Mouse (Mus musculus) adrenal gland, adult (tissue): ENCODE results near the gene Trip12.

Source experiments
- DNase-seq, 2 experiments: peaks; one replicate each; pipeline ENCODE4 v3.0.0; 2022 to 2023; ENCODE audit warnings: low spot score in 1 of 2; ENCODE audit not compliant: inconsistent age in 2 of 2

Gene Trip12

GRCm38 (mm10) chr1:84840018-84840664, at the start of gene Trip12:
Gene Trip12 (minus strand): TSS chr1:84840516.
- no peak for DNase-seq

- no peak for DNase-seq
These were observed 49.7 kb upstream of the Trip12 start for GRCm38 (mm10) chr1:84890005-84890393.

GRCm38 (mm10) chr1:84889330-84890004, 49.2 kb upstream of the Trip12 start:
- no peak for DNase-seq

- DNase-seq = no peak
These were observed 45.6 kb upstream of the Trip12 start for GRCm38 (mm10) chr1:84885921-84886320.

GRCm38 (mm10) chr1:84885174-84885573, 44.9 kb upstream of the Trip12 start:
- peak in 1 of 2 experiments; percentile 68 for DNase-seq

GRCm38 (mm10) chr1:84883889-84884288, 43.6 kb upstream of the Trip12 start:
- DNase-seq = peak in 1 of 2 experiments; percentile 35

- DNase-seq = no peak
These were observed 42.6 kb upstream of the Trip12 start for GRCm38 (mm10) chr1:84882937-84883336.

GRCm38 (mm10) chr1:84882066-84882532, 41.8 kb upstream of the Trip12 start:
- peak in 1 of 2 experiments; percentile 63 for DNase-seq

GRCm38 (mm10) chr1:84881248-84882065, 41.1 kb upstream of the Trip12 start:
- peak; percentile 79 to 90 for DNase-seq

GRCm38 (mm10) chr1:84879571-84880120, 39.3 kb upstream of the Trip12 start:
- DNase-seq = no peak

GRCm38 (mm10) chr1:84877590-84877989, 37.3 kb upstream of the Trip12 start:
- DNase-seq = no peak

- DNase-seq = no peak
These were observed 32.6 kb upstream of the Trip12 start for GRCm38 (mm10) chr1:84872939-84873338.

- DNase-seq = no peak
These were observed 31.8 kb upstream of the Trip12 start for GRCm38 (mm10) chr1:84872105-84872504.

GRCm38 (mm10) chr1:84871131-84871530, 30.8 kb upstream of the Trip12 start:
- no peak for DNase-seq

GRCm38 (mm10) chr1:84869498-84869897, 29.2 kb upstream of the Trip12 start:
- DNase-seq = no peak

GRCm38 (mm10) chr1:84868841-84869240, 28.5 kb upstream of the Trip12 start:
- DNase-seq = no peak

GRCm38 (mm10) chr1:84868311-84868710, 28.0 kb upstream of the Trip12 start:
- no peak for DNase-seq

GRCm38 (mm10) chr1:84866706-84867230, 26.5 kb upstream of the Trip12 start:
- DNase-seq = no peak

GRCm38 (mm10) chr1:84866231-84866630, 25.9 kb upstream of the Trip12 start:
- no peak for DNase-seq

GRCm38 (mm10) chr1:84864645-84865044, 24.3 kb upstream of the Trip12 start:
- DNase-seq = no peak

GRCm38 (mm10) chr1:84861255-84861630, 20.9 kb upstream of the Trip12 start:
- no peak for DNase-seq
